Mouse (Mus musculus) retina, postnatal 1 day (tissue): ENCODE data around the gene Il17f.
"Not testable (repeated sequence)": the region's sequence is repeated elsewhere in the genome, so short reads cannot be mapped to it uniquely, and the experiment has no call there.

ENCODE experiments used
- DNase-seq: peaks from one replicate; pipeline ENCODE4 v3.0.0-alpha.2; 2012

The Il17f gene

GRCm38 (mm10) chr1:20790517-20790916, at the start of gene Il17f:
Gene Il17f (minus strand): TSS chr1:20790617.
- not testable (repeated sequence) for DNase-seq

- no peak for DNase-seq
Observed at GRCm38 (mm10) chr1:20839911-20840310, 49.5 kb upstream of the Il17f start.

GRCm38 (mm10) chr1:20836551-20837125, 46.2 kb upstream of the Il17f start:
- no peak for DNase-seq

- DNase-seq: no peak
Observed at GRCm38 (mm10) chr1:20833141-20833511, 42.7 kb upstream of the Il17f start.

GRCm38 (mm10) chr1:20832473-20833140, 42.2 kb upstream of the Il17f start:
- DNase-seq: no peak

GRCm38 (mm10) chr1:20830546-20830945, 40.1 kb upstream of the Il17f start:
- no peak for DNase-seq

- no peak for DNase-seq
Observed at GRCm38 (mm10) chr1:20828061-20828460, 37.6 kb upstream of the Il17f start.

GRCm38 (mm10) chr1:20825036-20825435, 34.6 kb upstream of the Il17f start:
- no peak for DNase-seq

- no peak for DNase-seq
Observed at GRCm38 (mm10) chr1:20823906-20824305, 33.5 kb upstream of the Il17f start.

GRCm38 (mm10) chr1:20823471-20823870, 33.1 kb upstream of the Il17f start:
- DNase-seq: no peak

- no peak for DNase-seq
Observed at GRCm38 (mm10) chr1:20820959-20821358, 30.5 kb upstream of the Il17f start.

- DNase-seq: peak; percentile 99
Observed at GRCm38 (mm10) chr1:20819771-20820605, 29.6 kb upstream of the Il17f start, which contains the start of gene Mcm3. Gene Mcm3 (minus strand): TSS chr1:20820312.

GRCm38 (mm10) chr1:20817596-20817995, 27.2 kb upstream of the Il17f start:
- no peak for DNase-seq

- no peak for DNase-seq
Observed at GRCm38 (mm10) chr1:20817172-20817571, 26.8 kb upstream of the Il17f start.

GRCm38 (mm10) chr1:20814521-20814920, 24.1 kb upstream of the Il17f start:
- DNase-seq: no peak

- DNase-seq: no peak
Observed at GRCm38 (mm10) chr1:20804526-20804925, 14.1 kb upstream of the Il17f start.

- peak; percentile 58 for DNase-seq
Observed at GRCm38 (mm10) chr1:20801682-20802390, 11.4 kb upstream of the Il17f start.

GRCm38 (mm10) chr1:20801275-20801674, 10.9 kb upstream of the Il17f start:
- DNase-seq: no peak

GRCm38 (mm10) chr1:20795178-20795577, 4.8 kb upstream of the Il17f start:
- no peak for DNase-seq

GRCm38 (mm10) chr1:20794760-20795159, 4.3 kb upstream of the Il17f start:
- no peak for DNase-seq

- DNase-seq: no peak
Observed at GRCm38 (mm10) chr1:20791414-20791813, 997 bp upstream of the Il17f start.

GRCm38 (mm10) chr1:20788419-20788818, 2.0 kb downstream of the Il17f start:
- DNase-seq: no peak

- DNase-seq: no peak
Observed at GRCm38 (mm10) chr1:20787046-20787445, 3.4 kb downstream of the Il17f start.
